Mouse (Mus musculus) urinary bladder, adult 2 months (tissue): ENCODE measurements around the gene Gm10139. TPM values are rescaled to one million over a fixed set of nuclear protein-coding genes. Genes with fewer than 3 reads are reported as not detected.
"Not testable (repeated sequence)": the region's sequence is repeated elsewhere in the genome, so short reads cannot be mapped to it uniquely, and the experiment has no call there.

Source experiments
- DNase-seq: peaks from one replicate; pipeline ENCODE4 v3.0.0; 2022; ENCODE audit warnings: low spot score
- polyA plus RNA-seq: library from polyadenylated mRNA; depleted of rRNA; stranded (reverse); fragments of >200 nt; gene quantifications from 2 replicates; pipeline ENCODE4 v1.2.3, GENCODE M21; 2012; rRNA removed

Gm10139 gene
- polyA plus RNA-seq: not detected in 2 replicates

DNA sequence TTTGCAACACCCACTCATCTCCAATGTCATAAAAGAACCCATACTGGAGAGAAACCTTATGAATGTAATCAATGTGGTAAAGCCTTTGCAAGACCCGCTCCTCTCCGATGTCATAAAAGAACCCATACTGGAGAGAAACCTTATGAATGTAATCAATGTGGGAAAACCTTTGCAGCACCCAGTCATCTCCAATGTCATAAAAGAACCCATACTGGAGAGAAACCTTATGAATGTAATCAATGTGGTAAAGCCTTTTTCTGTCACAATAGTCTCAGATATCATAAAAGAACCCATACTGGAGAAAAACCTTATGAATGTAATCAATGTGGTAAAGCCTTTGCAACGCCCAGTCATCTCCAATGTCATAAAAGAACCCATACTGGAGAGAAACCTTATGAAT is at the start of gene Gm10139:
Gm10139 (plus strand) TSS at position 301 of the 400 bp plus-strand sequence.
- DNase-seq: not testable (repeated sequence)

- DNase-seq: not testable (repeated sequence)
Observed at GRCm38 (mm10) chr13:65557636-65558035, 45.2 kb downstream of the Gm10139 start.

Other genes starting within 250 kb of the Gm10139 start
- gene Zfp369, start 233.9 kb upstream of the Gm10139 start, polyA plus RNA-seq: 27.5 and 34.2 TPM in 2 replicates